Mouse (Mus musculus) megakaryocyte, adult 5-6 weeks (primary cell): ENCODE data around the gene Lix1. TPM values are rescaled to one million over a fixed set of nuclear protein-coding genes. Genes with fewer than 3 reads are reported as not detected.

Source experiments
- ATAC-seq: 2 replicates; pipeline ENCODE4 v1.8.0; 2016; ENCODE audit warnings: mild to moderate bottlenecking, inconsistent platforms; ENCODE audit not compliant: poor library complexity, severe bottlenecking
- total RNA-seq, 2 experiments: library from RNA; stranded (forward) in 1 of 2; stranded (reverse) in 1 of 2; fragments of 153-499, 151-499 nt in 1 of 2; fragments of 221-1000, 200-1000 nt in 1 of 2; gene quantifications; 2 replicates each; pipeline versions ENCODE4 v1.2.3 to v1.2.4; 2015 to 2017

Lix1 gene
- total RNA-seq, 2 experiments from 2014 or later = not detected

- ATAC-seq = no peak
These were observed 9.0 kb downstream of the Lix1 start for GRCm38 (mm10) chr17:17411443-17411842.

GRCm38 (mm10) chr17:17412176-17412575 lies 9.7 kb downstream of the Lix1 start:
- ATAC-seq = no peak

- ATAC-seq = no peak
These were observed 11.7 kb downstream of the Lix1 start for GRCm38 (mm10) chr17:17414206-17414605.

DNA sequence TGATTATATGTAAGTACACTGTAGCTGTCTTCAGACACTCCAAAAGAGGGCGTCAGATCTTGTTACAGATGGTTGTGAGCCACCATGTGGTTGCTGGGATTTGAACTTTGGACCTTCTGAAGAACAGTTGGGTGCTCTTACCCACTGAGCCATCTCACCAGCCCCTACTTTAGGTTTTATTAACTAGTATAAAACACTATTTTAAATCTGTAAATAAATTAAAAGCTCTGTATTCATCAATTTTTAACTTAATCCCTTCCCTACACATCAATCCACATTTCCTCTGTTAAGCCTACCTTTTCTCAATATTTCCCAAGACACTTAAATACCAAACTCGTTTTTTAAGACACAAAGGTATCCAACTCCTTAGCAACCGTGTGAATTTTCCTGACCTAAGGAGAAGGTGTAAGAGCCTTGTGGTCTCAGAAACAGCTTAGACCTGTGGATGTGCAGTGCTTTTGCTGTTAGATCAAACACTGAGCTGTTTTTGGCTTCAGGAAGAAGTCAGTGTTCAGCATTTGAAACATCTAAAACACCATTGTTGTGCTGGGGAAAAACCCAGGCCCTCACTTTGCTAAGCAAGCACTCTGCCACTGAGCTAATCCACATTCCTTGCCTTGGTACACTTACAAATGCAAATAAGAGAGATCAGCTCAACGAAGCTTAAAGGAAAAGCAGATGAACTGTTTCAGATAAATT lies 22.3 kb downstream of the Lix1 start:
- no peak for ATAC-seq

DNA sequence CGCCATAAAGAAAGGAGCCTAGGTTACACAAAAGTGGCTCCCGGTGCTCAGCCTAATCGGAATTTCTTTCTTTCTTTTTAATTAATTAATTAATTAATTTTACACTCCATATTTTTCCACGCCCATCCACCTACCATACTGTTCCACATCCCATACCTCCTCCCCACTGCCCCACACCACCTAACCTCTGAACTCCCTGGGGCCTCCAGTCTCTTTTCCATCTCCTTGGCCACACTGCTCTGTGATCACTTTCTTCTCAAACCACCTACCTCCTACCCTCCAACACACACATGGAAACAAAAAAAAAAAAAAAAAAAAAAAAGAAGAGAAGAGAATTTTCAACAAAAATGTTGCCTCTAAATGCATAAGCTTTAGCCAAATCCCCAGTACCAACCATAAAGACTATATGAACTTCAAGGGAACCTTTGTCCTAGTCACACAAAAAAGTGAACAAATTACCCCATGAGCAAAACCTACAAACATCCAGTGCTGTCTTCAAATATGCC lies 22.9 kb downstream of the Lix1 start:
- no peak for ATAC-seq

DNA sequence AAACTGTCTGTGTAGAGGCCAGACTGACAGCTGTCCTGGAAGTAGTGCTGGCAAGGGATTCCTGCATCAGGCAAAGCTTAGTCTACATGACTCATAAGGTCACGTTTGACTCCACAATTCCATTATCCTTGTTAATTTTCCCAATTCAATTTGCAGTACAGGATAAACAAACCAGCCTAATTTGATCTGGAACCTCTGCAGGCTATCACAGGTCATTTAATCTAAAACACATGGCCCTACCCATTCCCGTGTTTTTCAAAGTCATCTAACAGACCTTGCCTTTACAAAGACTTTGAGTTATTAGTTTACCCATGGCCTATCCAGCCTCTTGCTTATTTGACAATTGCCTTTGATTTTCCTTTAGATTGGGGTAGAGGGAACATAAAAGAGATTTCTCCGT lies 23.4 kb downstream of the Lix1 start:
- no peak for ATAC-seq

GRCm38 (mm10) chr17:17428888-17429287 lies 26.4 kb downstream of the Lix1 start:
- no peak for ATAC-seq

DNA sequence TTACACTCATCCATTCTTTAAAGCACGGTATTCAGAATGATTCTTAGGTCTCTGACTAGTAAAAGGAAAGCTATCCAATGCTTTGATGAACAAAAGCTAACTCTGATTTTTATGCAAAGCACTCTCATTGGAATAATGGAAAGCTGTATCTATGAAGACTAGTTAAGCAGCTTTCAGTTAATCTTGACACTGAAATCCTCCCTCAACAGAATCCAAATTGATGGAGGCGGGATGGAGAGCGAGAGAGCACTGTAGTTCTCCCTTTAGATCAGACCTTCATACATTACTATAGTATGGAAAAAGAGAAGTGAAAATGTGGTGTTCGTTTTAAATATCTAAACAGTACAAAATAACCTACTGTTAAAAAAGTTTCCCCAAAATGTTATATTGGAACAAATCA lies 31.2 kb downstream of the Lix1 start:
- ATAC-seq = no peak

DNA sequence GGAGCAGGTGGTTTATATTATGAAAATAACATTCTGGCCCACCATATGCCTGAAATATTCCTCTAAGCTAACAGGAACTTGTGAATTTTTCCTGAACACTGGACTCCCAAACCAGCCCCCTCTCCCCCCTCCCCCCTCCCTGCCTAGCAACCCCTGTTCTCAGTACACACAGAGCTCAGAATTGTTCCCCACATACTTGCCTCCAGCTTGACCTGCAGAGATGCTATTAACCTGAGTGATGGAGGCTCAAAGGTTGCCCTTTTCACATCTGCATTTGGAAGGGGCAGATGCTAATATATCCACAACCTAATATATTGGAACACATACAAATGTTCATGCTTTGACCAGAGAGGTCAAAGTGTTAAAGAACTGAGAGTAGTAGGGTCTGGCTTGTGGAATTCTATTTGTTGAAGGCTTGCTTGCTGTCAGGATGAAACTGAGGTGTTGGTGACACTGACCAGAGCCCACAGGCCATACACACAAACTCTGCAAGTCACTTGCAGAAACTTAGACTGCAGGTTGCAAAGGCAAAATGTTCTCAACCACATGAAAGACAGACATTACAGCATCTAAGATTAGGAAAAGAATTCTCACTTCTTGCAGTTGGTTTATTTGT lies 36.2 kb downstream of the Lix1 start:
- ATAC-seq = no peak

DNA sequence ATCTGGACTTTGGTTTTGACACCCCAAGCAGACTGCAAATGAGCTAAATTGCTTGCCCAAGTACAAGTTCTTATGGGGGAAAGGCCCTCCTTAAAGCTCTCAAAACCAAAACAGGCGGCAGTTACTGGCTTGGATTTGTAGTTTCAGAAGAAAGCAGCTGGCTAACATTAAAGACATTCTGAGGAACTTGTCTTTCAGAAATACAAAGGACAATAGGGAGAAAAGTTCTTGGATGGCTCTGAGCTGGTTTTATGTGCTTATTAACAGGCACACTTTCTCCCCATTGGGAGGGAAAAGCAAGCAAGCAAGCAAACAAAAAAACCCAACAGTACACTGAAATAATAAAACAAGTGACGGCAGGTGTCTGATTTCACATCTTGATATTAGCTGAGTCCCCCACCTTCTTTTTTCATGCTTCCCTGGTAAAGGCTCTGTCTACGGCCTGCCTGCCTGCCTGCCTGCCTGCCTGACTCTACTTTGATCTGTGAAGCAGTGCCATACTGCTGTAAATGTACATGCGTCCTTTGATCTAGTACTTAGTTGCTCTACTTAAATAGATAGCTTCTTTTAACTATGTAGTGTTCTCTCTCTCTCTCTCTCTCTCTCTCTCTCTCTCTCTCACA lies 39.5 kb downstream of the Lix1 start:
- no peak for ATAC-seq

GRCm38 (mm10) chr17:17444297-17444886 lies 41.9 kb downstream of the Lix1 start:
- no peak for ATAC-seq

GRCm38 (mm10) chr17:17446683-17447082 lies 44.2 kb downstream of the Lix1 start:
- ATAC-seq = no peak

DNA sequence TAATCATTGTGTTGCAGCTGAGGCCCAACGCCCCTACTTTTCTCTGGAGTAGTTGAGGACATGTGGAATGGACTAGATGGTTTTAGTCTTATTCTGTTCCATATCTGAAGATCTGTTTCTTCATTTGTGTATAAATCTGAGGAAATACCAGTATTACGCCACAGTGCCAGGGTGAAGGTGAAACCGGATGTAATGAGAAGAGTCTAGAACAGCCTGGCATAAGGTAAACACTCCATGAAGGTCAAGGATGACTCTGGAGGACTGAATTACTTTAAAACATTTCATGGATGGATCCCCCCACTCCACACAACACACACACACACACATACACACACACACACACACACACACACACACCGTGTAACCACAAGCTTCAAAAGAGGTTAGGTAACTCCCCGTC lies 45.3 kb downstream of the Lix1 start:
- no peak for ATAC-seq

DNA sequence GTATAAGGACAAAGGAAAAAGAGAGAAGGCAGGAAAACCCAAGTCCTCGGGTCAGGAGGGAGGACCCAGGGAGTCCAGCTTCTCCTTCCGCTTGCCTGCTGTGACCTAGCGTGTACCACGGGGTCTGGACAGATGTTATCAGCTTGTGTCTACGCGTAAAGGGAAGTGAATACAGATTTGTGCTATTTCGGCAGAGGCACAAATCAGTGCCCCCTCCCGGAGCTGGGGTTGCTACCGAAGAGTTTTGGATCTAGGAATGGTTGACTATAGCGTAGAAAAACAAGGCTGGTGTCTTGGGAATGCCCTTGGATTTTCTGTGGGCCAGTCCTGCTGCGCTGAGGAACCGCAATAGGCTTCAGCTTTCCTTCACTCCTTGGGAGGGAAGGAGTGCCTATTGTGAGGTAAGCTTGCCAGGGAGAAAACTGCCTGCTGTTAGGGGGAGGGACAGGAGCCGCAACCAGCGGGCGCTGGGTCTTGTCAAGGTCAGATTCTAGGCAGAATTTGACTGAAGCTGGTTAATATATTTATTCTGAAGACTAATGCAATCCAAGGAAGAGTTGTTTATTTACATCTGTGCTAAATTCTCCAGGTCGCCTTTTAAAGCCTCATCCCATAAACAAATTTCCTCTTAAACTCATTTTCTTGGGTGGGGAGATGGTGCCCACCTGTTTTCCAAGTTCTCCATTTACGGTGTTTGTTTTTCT lies 46.4 kb downstream of the Lix1 start:
- ATAC-seq = peak; percentile 96

DNA sequence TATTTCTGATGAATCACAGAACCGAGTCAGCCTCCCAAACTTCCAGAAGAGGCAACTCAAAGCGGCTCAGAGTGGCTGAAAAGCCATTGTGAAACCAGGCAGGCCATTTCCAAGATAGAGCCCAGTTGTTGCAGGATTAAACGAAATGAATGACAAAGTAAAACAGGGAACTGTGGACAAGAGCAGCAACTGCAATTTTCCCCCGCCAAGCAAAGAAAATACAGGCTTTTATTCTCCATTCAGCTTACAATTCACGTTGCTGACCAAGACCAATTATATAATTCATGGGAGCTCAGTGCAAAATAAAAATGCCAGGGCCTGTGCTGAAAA lies 46.9 kb downstream of the Lix1 start:
- ATAC-seq = no peak

GRCm38 (mm10) chr17:17451102-17451501 lies 48.6 kb downstream of the Lix1 start:
- ATAC-seq = no peak

GRCm38 (mm10) chr17:17452617-17453016 lies 50.1 kb downstream of the Lix1 start:
- no peak for ATAC-seq

DNA sequence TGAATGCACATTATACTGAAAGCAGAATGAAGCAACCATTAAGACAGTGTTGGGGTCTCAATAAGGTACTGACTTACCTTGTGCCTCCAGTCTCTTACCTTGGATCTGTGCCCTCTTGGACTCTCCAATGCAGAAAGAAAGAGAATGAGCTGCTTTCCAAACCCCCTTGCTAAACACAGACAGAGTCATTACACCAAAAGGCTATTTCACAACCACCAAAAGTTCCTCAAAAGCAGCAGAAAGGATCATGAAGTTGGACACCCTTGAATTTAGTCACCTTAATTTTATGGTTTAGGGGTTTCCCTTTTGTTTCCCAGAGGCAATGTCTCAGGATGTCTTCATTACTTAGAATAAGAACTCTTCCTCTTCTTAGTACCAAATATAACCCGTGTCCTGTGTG lies 52.1 kb downstream of the Lix1 start:
- ATAC-seq = 0 out of 2 replicates have a peak, but pooled peaks have one; percentile 33

- ATAC-seq = no peak
These were observed 83.3 kb downstream of the Lix1 start for GRCm38 (mm10) chr17:17485789-17486188.

DNA sequence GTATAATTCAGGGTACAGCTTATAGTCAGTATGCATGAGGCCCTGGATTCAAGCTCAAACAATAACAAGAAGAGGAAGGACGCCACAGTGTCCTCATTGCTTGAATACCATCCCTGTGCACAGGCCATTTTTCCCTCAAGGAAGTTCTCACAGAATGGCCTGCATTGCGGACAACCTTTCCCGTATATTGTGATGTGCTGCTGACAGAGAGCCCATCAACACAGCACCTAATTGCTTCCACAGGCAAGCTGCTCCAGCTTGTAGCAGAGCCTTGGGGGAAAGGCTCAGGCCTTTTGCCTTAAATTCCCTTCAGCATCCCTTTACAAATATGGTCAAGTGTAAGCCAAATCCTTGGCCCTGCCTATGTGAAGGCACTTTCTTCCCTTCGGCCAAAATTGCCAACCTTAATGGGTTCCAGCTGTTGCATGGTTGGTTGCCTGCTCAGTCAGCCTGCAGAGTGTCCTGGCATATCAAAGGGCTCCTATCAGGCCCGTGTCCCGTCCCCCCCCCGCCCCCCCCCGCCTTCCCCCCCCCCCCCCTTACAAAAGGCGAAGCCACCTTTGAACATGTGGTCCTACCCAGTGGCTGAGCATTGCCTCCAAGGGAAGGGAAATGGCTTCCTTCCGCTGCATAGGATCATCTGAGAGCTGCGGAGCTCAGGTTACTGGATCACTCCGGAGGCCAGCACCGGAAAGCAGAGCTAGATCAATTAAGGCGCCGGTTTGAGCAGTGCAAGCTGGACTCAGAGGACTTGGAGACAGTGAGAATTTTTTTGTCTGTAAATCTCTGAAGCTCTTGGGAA lies 88.5 kb downstream of the Lix1 start:
- ATAC-seq = no peak
